Mouse (Mus musculus) kidney, postnatal 0 days (tissue): ENCODE results near the gene Actn4. TPM values are rescaled to one million over a fixed set of nuclear protein-coding genes. Genes with fewer than 3 reads are reported as not detected.
A peak's percentile ranks its signal among the peaks of the same experiment; 100 is the strongest.

Source experiments
- ATAC-seq: fragments of 200-750 bp; cut with Nextera tagmentation; replicated peaks from 2 replicates; pipeline ENCODE4 v1.8.0; 2017; ENCODE audit warnings: low read depth, moderate number of reproducible peaks, moderate TSS enrichment, moderate library complexity; ENCODE audit not compliant: low FRiP score
- DNase-seq: peaks from one replicate; pipeline ENCODE4 v3.0.0-alpha.2; 2016; ENCODE audit warnings: low spot score
- H3K27ac ChIP-seq: fragments of 300-500 bp; sonication (generic); 2 replicates; pipeline ENCODE4 v1.5.1; 2014; ENCODE audit warnings: mild to moderate bottlenecking
- H3K27me3 ChIP-seq: fragments of 300-500 bp; sonication (generic); 2 replicates; pipeline ENCODE4 v1.6.1; 2014; ENCODE audit warnings: low read length, mixed read lengths; ENCODE audit not compliant: insufficient read depth
- H3K36me3 ChIP-seq: fragments of 300-500 bp; sonication (generic); 2 replicates; pipeline ENCODE4 v1.6.1; 2014; ENCODE audit warnings: low read length, mixed read lengths; ENCODE audit not compliant: insufficient read depth
- H3K4me1 ChIP-seq: fragments of 300-500 bp; sonication (generic); replicated peaks from 2 replicates; pipeline ENCODE4 v1.6.1; 2014; ENCODE audit warnings: antibody characterized with exemption, low read length, mixed read lengths; ENCODE audit not compliant: insufficient read depth
- H3K4me2 ChIP-seq: fragments of 300-500 bp; sonication (generic); 2 replicates; pipeline ENCODE4 v1.6.1; 2014; ENCODE audit warnings: mild to moderate bottlenecking, low read length, moderate library complexity, mixed read lengths
- H3K4me3 ChIP-seq: fragments of 300-500 bp; sonication (generic); replicated peaks from 2 replicates; pipeline ENCODE4 v1.5.1; 2014; ENCODE audit warnings: low read depth, low read length
- H3K9ac ChIP-seq: fragments of 300-500 bp; sonication (generic); 2 replicates; pipeline ENCODE4 v1.6.1; 2014; ENCODE audit warnings: low read depth, low read length
- H3K9me3 ChIP-seq: fragments of 300-500 bp; sonication (generic); replicated peaks from 2 replicates; pipeline ENCODE4 v1.6.1; 2016; ENCODE audit warnings: low read length, inconsistent platforms, mixed read lengths
- CTCF ChIP-seq: IDR thresholded peaks from 2 replicates; pipeline ENCODE4 v1.5.1; 2016; ENCODE audit warnings: antibody characterized with exemption, low read depth, mild to moderate bottlenecking, moderate library complexity
- WGBS: fragments of 180-500 bp; shearing (Covaris S2); extraction: QIAGEN DNeasy Blood & Tissue Kit; methylation state at CpG from one replicate; pipeline ENCODE4 v1.1.7; 2014; 5-methylcytosine and 5-hydroxymethylcytosine counted together
- polyA plus RNA-seq: library from polyadenylated mRNA; unstranded; fragments of >200 nt; fragmentation: Nextera tagmentation; extraction: Ambion mirVana; gene quantifications from 2 replicates; pipeline ENCODE4 v1.2.1, GENCODE M21; 2015

Actn4 gene
- polyA plus RNA-seq, 1 experiment from 2014 or later: 255 TPM

GRCm38 (mm10) chr7:28862817-28863499 is 99.2 kb downstream of the Actn4 start:
- Histone ChIP-seq H3K4me2 (no peak overlapping the region), H3K9ac (no peak overlapping the region), H3K4me1 (peaks cover 4% of the 10 kb centered on the region; the same call in 1 of the 2 replicates), H3K9me3 (no peaks in the 10 kb centered on the region), H3K4me3 (no peak overlapping the region), H3K36me3 (no peaks in the 10 kb centered on the region), H3K27ac (no peak overlapping the region), H3K27me3 (no peaks in the 10 kb centered on the region)
- DNase-seq (no peak), ATAC-seq (no peak)
- TF ChIP-seq CTCF: no peak
- 71% methylated on average over 15 of the region's 15 CpGs for WGBS

DNA sequence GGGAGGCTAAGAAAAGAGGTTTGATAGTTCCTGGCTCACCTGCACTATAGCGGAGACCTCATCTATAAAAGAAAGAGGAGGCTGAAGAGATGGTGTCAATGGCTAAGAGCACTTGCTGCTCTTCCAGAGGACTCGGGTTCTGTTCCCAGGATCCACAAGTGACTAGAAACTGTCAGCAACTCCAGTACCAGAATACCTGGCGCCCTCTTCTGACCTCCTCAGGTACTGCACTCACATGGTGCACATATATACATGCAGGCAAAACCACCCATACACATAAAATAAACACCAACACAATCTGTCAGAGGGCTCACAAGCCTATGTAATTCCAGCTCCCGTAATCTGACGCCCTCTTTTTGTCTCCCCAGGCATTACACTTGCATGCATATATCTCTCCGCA is 101.2 kb downstream of the Actn4 start:
- TF ChIP-seq CTCF: 0 out of 2 replicates have a peak, but pooled peaks have one; percentile 25
- peaks cover 4% of the 10 kb centered on the region; the same call in 1 of the 2 replicates for H3K4me1 ChIP-seq
- no peak overlapping the region for H3K4me3 ChIP-seq
- ATAC-seq (no peak), DNase-seq (no peak)
- H3K9ac ChIP-seq: no peak overlapping the region
- no peaks in the 10 kb centered on the region for H3K9me3 ChIP-seq
- H3K27ac ChIP-seq: no peak overlapping the region
- H3K4me2 ChIP-seq: no peak overlapping the region
- H3K36me3 ChIP-seq: no peaks in the 10 kb centered on the region
- H3K27me3 ChIP-seq: no peaks in the 10 kb centered on the region
- WGBS: 89% methylated on average over 6 of the region's 6 CpGs

DNA sequence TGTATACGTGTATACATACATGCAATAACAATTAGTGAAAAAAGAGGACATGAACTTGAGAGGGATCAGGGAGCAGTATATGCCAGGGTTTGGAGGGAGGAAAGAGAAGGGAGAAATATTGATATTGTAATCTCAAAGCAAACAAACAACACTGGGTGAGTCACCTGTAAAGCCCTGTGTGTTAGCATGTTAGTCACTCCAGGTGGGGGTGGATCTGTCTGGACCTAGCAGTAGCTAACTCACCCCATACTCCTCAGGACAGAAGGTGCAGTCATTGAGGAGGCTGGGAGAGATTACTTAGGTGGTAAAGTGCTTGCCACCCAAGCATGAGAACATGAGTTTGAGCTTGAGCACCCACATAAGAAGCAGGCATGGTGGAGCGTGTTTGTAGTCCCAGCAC is 102.2 kb downstream of the Actn4 start:
- Histone ChIP-seq H3K4me3 (no peak overlapping the region), H3K4me2 (no peak overlapping the region), H3K27ac (no peak overlapping the region), H3K9ac (no peak overlapping the region), H3K27me3 (no peaks in the 10 kb centered on the region), H3K4me1 (peaks cover 4% of the 10 kb centered on the region; the same call in 1 of the 2 replicates), H3K9me3 (no peaks in the 10 kb centered on the region), H3K36me3 (no peaks in the 10 kb centered on the region)
- DNase-seq: no peak
- TF ChIP-seq CTCF: no peak
- ATAC-seq: no peak
- WGBS: 91% methylated on average over 2 of the region's 2 CpGs

GRCm38 (mm10) chr7:28850642-28851041 is 111.5 kb downstream of the Actn4 start:
- H3K36me3 ChIP-seq: no peaks in the 10 kb centered on the region
- H3K9me3 ChIP-seq: no peaks in the 10 kb centered on the region
- no peak overlapping the region for H3K27ac ChIP-seq
- no peak for TF ChIP-seq CTCF
- no peak overlapping the region for H3K4me2 ChIP-seq
- DNase-seq (no peak), ATAC-seq (no peak)
- H3K9ac ChIP-seq: no peak overlapping the region
- WGBS: 63% methylated on average over 4 of the region's 4 CpGs
- H3K4me3 ChIP-seq: no peak overlapping the region
- H3K27me3 ChIP-seq: no peaks in the 10 kb centered on the region
- H3K4me1 ChIP-seq: no peaks in the 10 kb centered on the region

DNA sequence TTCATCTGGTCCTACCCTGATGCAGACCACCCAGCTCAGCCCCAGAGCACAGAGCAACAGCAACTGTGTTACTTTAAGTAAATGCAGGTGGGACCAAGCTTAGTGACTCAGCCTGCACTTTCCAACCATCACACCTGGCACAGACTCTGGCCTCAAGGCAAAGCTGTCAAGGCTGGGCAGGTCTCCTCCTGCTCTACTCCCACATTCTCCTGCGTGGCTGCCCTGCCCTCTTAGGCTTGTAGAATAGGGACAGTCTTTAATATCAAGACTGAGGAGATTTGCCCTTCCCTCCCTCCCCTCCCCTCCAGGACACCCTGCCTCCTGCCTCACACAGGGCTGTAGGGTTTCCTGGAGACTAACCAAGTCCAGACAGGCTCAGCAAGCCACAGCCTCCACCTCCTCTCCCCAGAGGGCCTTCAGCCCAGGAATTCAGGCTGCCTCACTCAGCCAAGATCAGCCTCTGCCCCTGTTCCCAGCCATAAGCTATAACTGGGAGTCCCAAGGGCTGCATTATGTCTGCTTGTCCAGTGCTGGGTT is 112.4 kb downstream of the Actn4 start:
- peak; percentile 46 for DNase-seq
- TF ChIP-seq CTCF: no peak
- no peaks in the 10 kb centered on the region for H3K4me1 ChIP-seq
- H3K27ac ChIP-seq: peak overlapping the region; percentile 5; the same call in 1 of the 2 replicates
- H3K36me3 ChIP-seq: no peaks in the 10 kb centered on the region
- no peak overlapping the region for H3K4me2 ChIP-seq
- WGBS: 13% methylated on average over 1 of the region's 1 CpGs
- no peaks in the 10 kb centered on the region for H3K9me3 ChIP-seq
- 0 out of 2 replicates have a peak, but pooled peaks have one; percentile 13 for ATAC-seq
- no peaks in the 10 kb centered on the region for H3K27me3 ChIP-seq
- no peak overlapping the region for H3K4me3 ChIP-seq
- H3K9ac ChIP-seq: no peak overlapping the region

- no peak for TF ChIP-seq CTCF
- H3K4me3 ChIP-seq: no peak overlapping the region
- no peak overlapping the region for H3K27ac ChIP-seq
- no peaks in the 10 kb centered on the region for H3K27me3 ChIP-seq
- 47% methylated on average over 1 of the region's 1 CpGs for WGBS
- ATAC-seq (no peak), DNase-seq (no peak)
- H3K4me2 ChIP-seq: no peak overlapping the region
- no peaks in the 10 kb centered on the region for H3K36me3 ChIP-seq
- no peak overlapping the region for H3K9ac ChIP-seq
- H3K4me1 ChIP-seq: no peaks in the 10 kb centered on the region
- H3K9me3 ChIP-seq: no peaks in the 10 kb centered on the region
Observed at GRCm38 (mm10) chr7:28847273-28847672, 114.9 kb downstream of the Actn4 start.

Other genes starting within 250 kb of the Actn4 start
- 7.0 and 8.0 TPM in 2 replicates for gene Fbxo17, start 245.5 kb downstream of the Actn4 start, polyA plus RNA-seq
- 143 and 151 TPM in 2 replicates for gene Mrps12, start 220.5 kb downstream of the Actn4 start, polyA plus RNA-seq
- 20.2 and 21.5 TPM in 2 replicates for gene Sars2, start 220.3 kb downstream of the Actn4 start, polyA plus RNA-seq
- gene Ccer2, start 206.2 kb downstream of the Actn4 start, polyA plus RNA-seq: not detected in 2 replicates
- 54.1 and 60.2 TPM in 2 replicates for gene Sirt2, start 195.6 kb downstream of the Actn4 start, polyA plus RNA-seq
- 42.2 and 43.7 TPM in 2 replicates for gene Nfkbib, start 194.8 kb downstream of the Actn4 start, polyA plus RNA-seq
- gene Rinl, start 173.4 kb downstream of the Actn4 start, polyA plus RNA-seq: 5.2 and 6.3 TPM in 2 replicates
- 232 TPM in 2 replicates for gene Hnrnpl, start 153.8 kb downstream of the Actn4 start, polyA plus RNA-seq
- gene Ech1, start 137.1 kb downstream of the Actn4 start, polyA plus RNA-seq: 330 and 348 TPM in 2 replicates
- 10.8 and 10.9 TPM in 2 replicates for gene Lgals4, start 128.5 kb downstream of the Actn4 start, polyA plus RNA-seq
- 1.3 and 1.7 TPM in 2 replicates for gene Lgals7, start 98.5 kb downstream of the Actn4 start, polyA plus RNA-seq
- 0.34 and 0.47 TPM in 2 replicates for gene Capn12, start 80.9 kb downstream of the Actn4 start, polyA plus RNA-seq
- gene Eif3k, start 19.5 kb upstream of the Actn4 start, polyA plus RNA-seq: 467 and 479 TPM in 2 replicates
- 7.6 and 9.5 TPM in 2 replicates for gene Map4k1, start 19.7 kb upstream of the Actn4 start, polyA plus RNA-seq
- 0.15 and 0.17 TPM in 2 replicates for gene Ryr1, start 162.8 kb upstream of the Actn4 start, polyA plus RNA-seq
- gene Rasgrp4, start 172.5 kb upstream of the Actn4 start, polyA plus RNA-seq: 0.49 and 1.2 TPM in 2 replicates
- 27.3 and 30.0 TPM in 2 replicates for gene Fam98c, start 193.9 kb upstream of the Actn4 start, polyA plus RNA-seq
- 0.70 and 0.71 TPM in 2 replicates for gene Ggn, start 207.9 kb upstream of the Actn4 start, polyA plus RNA-seq
- 1.6 and 2.3 TPM in 2 replicates for gene Spred3, start 208.1 kb upstream of the Actn4 start, polyA plus RNA-seq
- 296 and 298 TPM in 2 replicates for gene Psmd8, start 218.4 kb upstream of the Actn4 start, polyA plus RNA-seq